Mouse (Mus musculus): ENCODE data around the gene Tmem234.

Tmem234 gene

GRCm38 (mm10) chr4:129578466-129578865 lies 22.0 kb upstream of the Tmem234 start, which contains the start of gene Fam167b:
Gene Fam167b (minus strand): TSS chr4:129578549.
- DNase-seq (ENCODE audit: low spot score in 2 of 2), result no peak

GRCm38 (mm10) chr4:129580347-129580746 lies 20.1 kb upstream of the Tmem234 start:
- DNase-seq (ENCODE audit: low spot score in 2 of 2), result no peak

GRCm38 (mm10) chr4:129582251-129582650 lies 18.2 kb upstream of the Tmem234 start:
- no peak for DNase-seq (ENCODE audit: low spot score in 2 of 2)

- DNase-seq (ENCODE audit: low spot score in 2 of 2), result no peak
Observed at GRCm38 (mm10) chr4:129584370-129584769, 16.1 kb upstream of the Tmem234 start.

GRCm38 (mm10) chr4:129584884-129585608 lies 15.4 kb upstream of the Tmem234 start:
- peak; percentile 79 to 84 for DNase-seq (ENCODE audit: low spot score in 2 of 2)

- no peak for DNase-seq (ENCODE audit: low spot score in 2 of 2)
Observed at GRCm38 (mm10) chr4:129585773-129586172, 14.7 kb upstream of the Tmem234 start.

GRCm38 (mm10) chr4:129586943-129587342 lies 13.5 kb upstream of the Tmem234 start:
- DNase-seq (ENCODE audit: low spot score in 2 of 2), result no peak

- DNase-seq (ENCODE audit: low spot score in 2 of 2), result no peak
Observed at GRCm38 (mm10) chr4:129588865-129589264, 11.6 kb upstream of the Tmem234 start.

- DNase-seq (ENCODE audit: low spot score in 2 of 2), result peak; percentile 67 to 76
Observed at GRCm38 (mm10) chr4:129608426-129609025, 8.1 kb downstream of the Tmem234 start.

GRCm38 (mm10) chr4:129609139-129609631 lies 8.7 kb downstream of the Tmem234 start:
- no peak for DNase-seq (ENCODE audit: low spot score in 2 of 2)

GRCm38 (mm10) chr4:129610026-129610425 lies 9.6 kb downstream of the Tmem234 start:
- no peak for DNase-seq (ENCODE audit: low spot score in 2 of 2)

GRCm38 (mm10) chr4:129610472-129610871 lies 10.0 kb downstream of the Tmem234 start:
- no peak for DNase-seq (ENCODE audit: low spot score in 2 of 2)

- DNase-seq (ENCODE audit: low spot score in 2 of 2), result no peak
Observed at GRCm38 (mm10) chr4:129614093-129614492, 13.6 kb downstream of the Tmem234 start, which contains the start of gene Dcdc2b. Gene Dcdc2b (minus strand): TSS chr4:129614257.

- DNase-seq (ENCODE audit: low spot score in 2 of 2), result no peak
Observed at GRCm38 (mm10) chr4:129615801-129616290, 15.4 kb downstream of the Tmem234 start.

- no peak for DNase-seq (ENCODE audit: low spot score in 2 of 2)
Observed at GRCm38 (mm10) chr4:129616631-129617030, 16.2 kb downstream of the Tmem234 start.

GRCm38 (mm10) chr4:129617121-129617641 lies 16.7 kb downstream of the Tmem234 start:
- DNase-seq (ENCODE audit: low spot score in 2 of 2), result no peak

GRCm38 (mm10) chr4:129618031-129618430 lies 17.6 kb downstream of the Tmem234 start:
- no peak for DNase-seq (ENCODE audit: low spot score in 2 of 2)

GRCm38 (mm10) chr4:129618786-129619691 lies 18.6 kb downstream of the Tmem234 start, which contains the start of gene Iqcc:
Gene Iqcc (minus strand): TSS chr4:129619099.
- DNase-seq (ENCODE audit: low spot score in 2 of 2), result peak; percentile 87 to 96

GRCm38 (mm10) chr4:129620419-129621282 lies 20.2 kb downstream of the Tmem234 start:
- DNase-seq (ENCODE audit: low spot score in 2 of 2), result no peak

- DNase-seq (ENCODE audit: low spot score in 2 of 2), result peak in 1 of 2 experiments; percentile 43
Observed at GRCm38 (mm10) chr4:129621283-129621841, 20.9 kb downstream of the Tmem234 start.
